Mouse (Mus musculus) embryonic facial prominence, embryonic 13.5 days (tissue): ENCODE results near the gene Thbs3. TPM values are rescaled to one million over a fixed set of nuclear protein-coding genes. Genes with fewer than 3 reads are reported as not detected.

Experiments used
- ATAC-seq: fragments of 200-750 bp; cut with Nextera tagmentation; 2 replicates; pipeline ENCODE4 v1.8.0; 2017; ENCODE audit warnings: low read depth; ENCODE audit not compliant: insufficient number of reproducible peaks, insufficient read depth, low FRiP score, low TSS enrichment
- H3K27ac ChIP-seq: fragments of 300-500 bp; sonication (generic); 2 replicates; pipeline ENCODE4 v1.5.1; 2015; ENCODE audit warnings: moderate library complexity, mild to moderate bottlenecking, inconsistent platforms
- H3K27me3 ChIP-seq: fragments of 300-500 bp; sonication (generic); 2 replicates; pipeline ENCODE4 v1.6.1; 2015; ENCODE audit warnings: mild to moderate bottlenecking, inconsistent platforms
- H3K36me3 ChIP-seq: fragments of 300-500 bp; sonication (generic); 2 replicates; pipeline ENCODE4 v1.6.1; 2015; ENCODE audit warnings: mild to moderate bottlenecking, inconsistent platforms
- H3K4me1 ChIP-seq: fragments of 300-500 bp; sonication (generic); 2 replicates; pipeline ENCODE4 v1.6.1; 2015; ENCODE audit warnings: inconsistent platforms
- H3K4me2 ChIP-seq: fragments of 300-500 bp; sonication (generic); 2 replicates; pipeline ENCODE4 v1.6.1; 2015; ENCODE audit warnings: moderate library complexity, mild to moderate bottlenecking, inconsistent platforms
- H3K4me3 ChIP-seq: fragments of 300-500 bp; sonication (generic); 2 replicates; pipeline ENCODE4 v1.5.1; 2015; ENCODE audit warnings: mild to moderate bottlenecking, inconsistent platforms
- H3K9ac ChIP-seq: fragments of 300-500 bp; sonication (generic); 2 replicates; pipeline ENCODE4 v1.6.1; 2015; ENCODE audit warnings: mild to moderate bottlenecking, inconsistent platforms
- H3K9me3 ChIP-seq: fragments of 300-500 bp; sonication (generic); 2 replicates; pipeline ENCODE4 v1.6.1; 2016; ENCODE audit warnings: inconsistent platforms
- WGBS: fragments of 180-500 bp; shearing (Covaris S2); methylation state at CpG from one replicate; pipeline ENCODE4 v1.1.7; 2015; ENCODE audit warnings: mixed read lengths; 5-methylcytosine and 5-hydroxymethylcytosine counted together
- microRNA counts: library from miRNA; unstranded; fragments of <30 nt; microRNA quantifications from one replicate; lab custom pipeline; 2016
- microRNA-seq: library from miRNA; unstranded; fragments of <30 nt; microRNA quantifications from one replicate; pipeline ENCODE4, GENCODE M21; 2016
- polyA plus RNA-seq: library from polyadenylated mRNA; unstranded; fragments of >200 nt; fragmentation: Nextera tagmentation; extraction: Ambion mirVana; gene quantifications from 2 replicates; pipeline ENCODE4 v1.2.1, GENCODE M21; 2015

The Thbs3 gene
- polyA plus RNA-seq, 1 experiment from 2014 or later = 42.0 TPM

GRCm38 (mm10) chr3:89260211-89260610, 45.2 kb downstream of the Thbs3 start:
- 78% methylated on average over 3 of the region's 3 CpGs for WGBS
- no peaks in the 10 kb centered on the region for H3K9me3 ChIP-seq
- no peak overlapping the region for H3K4me2 ChIP-seq
- no peak for ATAC-seq
- H3K36me3 ChIP-seq = no peaks in the 10 kb centered on the region
- H3K9ac ChIP-seq = no peak overlapping the region
- no peak overlapping the region for H3K27ac ChIP-seq
- no peak overlapping the region for H3K4me3 ChIP-seq
- 0 out of 2 replicates have a peak, but pooled peaks cover 3% of the 10 kb centered on the region for H3K4me1 ChIP-seq
- H3K27me3 ChIP-seq = no peaks in the 10 kb centered on the region

GRCm38 (mm10) chr3:89262417-89262816, 47.4 kb downstream of the Thbs3 start:
- Histone ChIP-seq H3K27me3 (no peaks in the 10 kb centered on the region), H3K9ac (no peak overlapping the region), H3K4me2 (no peak overlapping the region), H3K4me3 (no peak overlapping the region), H3K27ac (no peak overlapping the region), H3K36me3 (no peaks in the 10 kb centered on the region), H3K9me3 (no peaks in the 10 kb centered on the region), H3K4me1 (peaks cover 13% of the 10 kb centered on the region)
- no peak for ATAC-seq
- 74% methylated on average over 10 of the region's 10 CpGs for WGBS

DNA sequence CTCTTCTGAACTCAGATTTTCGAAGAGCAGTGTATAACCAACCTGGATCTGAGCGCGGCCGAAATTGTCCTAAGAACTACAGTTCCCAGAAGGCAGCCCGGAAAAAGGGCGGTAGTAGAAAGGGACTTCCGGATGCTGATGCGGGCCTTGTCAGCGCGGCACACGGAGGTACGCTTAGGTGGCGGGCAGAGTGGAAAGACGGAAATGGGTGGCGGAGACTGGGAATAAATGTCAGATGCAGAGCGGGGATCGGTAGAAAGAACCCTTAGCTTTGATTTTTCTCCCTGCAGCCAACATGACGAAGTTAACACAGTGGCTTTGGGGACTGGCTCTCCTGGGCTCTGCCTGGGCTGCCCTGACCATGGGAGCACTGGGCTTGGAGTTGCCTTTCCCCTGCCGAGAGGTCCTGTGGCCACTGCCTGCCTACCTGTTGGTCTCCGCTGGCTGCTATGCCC, 51.5 kb downstream of the Thbs3 start:
- ATAC-seq = peak; percentile 57; the same call in 1 of the 2 replicates
- H3K27ac ChIP-seq = peak overlapping the region; percentile 77
- peaks cover 43% of the 10 kb centered on the region for H3K4me1 ChIP-seq
- peak overlapping the region; percentile 88 for H3K9ac ChIP-seq
- WGBS = under 1% methylated on average over 20 of the region's 20 CpGs
- H3K9me3 ChIP-seq = no peaks in the 10 kb centered on the region
- no peaks in the 10 kb centered on the region for H3K36me3 ChIP-seq
- H3K27me3 ChIP-seq = no peaks in the 10 kb centered on the region
- H3K4me2 ChIP-seq = peak overlapping the region; percentile 84
- peak overlapping the region; percentile 69 for H3K4me3 ChIP-seq

DNA sequence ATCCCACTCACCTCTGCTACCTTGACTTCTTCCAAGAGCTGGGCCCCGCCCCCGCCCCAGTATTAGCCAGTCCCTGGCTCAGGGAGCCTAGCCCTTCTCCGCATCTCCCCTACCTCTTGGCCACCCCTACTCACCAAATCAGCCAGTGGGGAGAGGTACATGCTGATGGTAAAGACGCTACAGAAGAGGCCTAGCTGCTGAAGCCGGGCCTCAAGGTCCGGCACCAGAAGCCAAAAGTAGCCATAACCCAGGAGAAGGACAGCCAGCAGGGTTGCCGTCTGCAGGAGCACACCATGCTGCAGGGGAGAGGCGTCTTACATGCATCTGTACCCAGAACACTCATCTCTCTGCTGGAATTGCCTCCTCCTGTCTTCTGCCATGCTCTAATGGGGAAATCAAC, 53.9 kb downstream of the Thbs3 start:
- H3K4me1 ChIP-seq = peaks cover 43% of the 10 kb centered on the region
- ATAC-seq = no peak
- H3K4me2 ChIP-seq = peak overlapping the region; percentile 78
- H3K36me3 ChIP-seq = peaks cover 17% of the 10 kb centered on the region
- no peaks in the 10 kb centered on the region for H3K9me3 ChIP-seq
- peak overlapping the region; percentile 83; the same call in 1 of the 2 replicates for H3K9ac ChIP-seq
- WGBS = 51% methylated on average over 8 of the region's 8 CpGs
- no peak overlapping the region; the same call in 1 of the 2 replicates for H3K27ac ChIP-seq
- H3K27me3 ChIP-seq = no peaks in the 10 kb centered on the region
- H3K4me3 ChIP-seq = peak overlapping the region; percentile 59; the same call in 1 of the 2 replicates

- WGBS = 3% methylated on average over 39 of the region's 39 CpGs
- peak within 1 kb of the TSS; percentile 88 for H3K27ac ChIP-seq
- H3K4me2 ChIP-seq = peak within 1 kb of the TSS; percentile 78
- no peaks in the 10 kb centered on the region for H3K9me3 ChIP-seq
- peak; percentile 38 for ATAC-seq
- H3K27me3 ChIP-seq = no peaks in the 10 kb centered on the region
- H3K4me1 ChIP-seq = peaks cover 43% of the 10 kb centered on the region
- H3K4me3 ChIP-seq = peak within 1 kb of the TSS; percentile 59
- peak within 1 kb of the TSS; percentile 83 for H3K9ac ChIP-seq
- peaks cover 25% of the 10 kb centered on the region for H3K36me3 ChIP-seq
These were observed 55.2 kb downstream of the Thbs3 start, which contains the start of gene Slc50a1 for GRCm38 (mm10) chr3:89270051-89270755. Gene Slc50a1 (minus strand): TSS chr3:89270570.

- Histone ChIP-seq H3K9ac (peak overlapping the region; percentile 83), H3K27ac (peak overlapping the region; percentile 88), H3K4me1 (peaks cover 41% of the 10 kb centered on the region), H3K27me3 (no peaks in the 10 kb centered on the region), H3K36me3 (peaks cover 31% of the 10 kb centered on the region), H3K4me3 (peak overlapping the region; percentile 59), H3K4me2 (peak overlapping the region; percentile 78), H3K9me3 (no peaks in the 10 kb centered on the region)
- ATAC-seq = no peak
- 69% methylated on average over 6 of the region's 6 CpGs for WGBS
These were observed 55.9 kb downstream of the Thbs3 start for GRCm38 (mm10) chr3:89270891-89271290.

GRCm38 (mm10) chr3:89271760-89272159, 56.8 kb downstream of the Thbs3 start:
- Histone ChIP-seq H3K4me1 (peaks cover 46% of the 10 kb centered on the region), H3K27ac (no peak overlapping the region), H3K36me3 (peaks cover 34% of the 10 kb centered on the region), H3K9me3 (no peaks in the 10 kb centered on the region), H3K4me2 (no peak overlapping the region), H3K27me3 (no peaks in the 10 kb centered on the region), H3K9ac (no peak overlapping the region), H3K4me3 (no peak overlapping the region)
- 59% methylated on average over 6 of the region's 6 CpGs for whole genome bisulfite sequencing
- no peak for ATAC-seq

- H3K27ac ChIP-seq = no peak overlapping the region
- H3K4me2 ChIP-seq = peak overlapping the region; percentile 95; the same call in 1 of the 2 replicates
- H3K27me3 ChIP-seq = peaks cover 11% of the 10 kb centered on the region
- H3K9ac ChIP-seq = no peak overlapping the region
- peaks cover 34% of the 10 kb centered on the region for H3K36me3 ChIP-seq
- H3K4me3 ChIP-seq = no peak overlapping the region
- WGBS = 90% methylated on average over 13 of the region's 13 CpGs
- ATAC-seq = no peak
- H3K9me3 ChIP-seq = no peaks in the 10 kb centered on the region
- peaks cover 46% of the 10 kb centered on the region for H3K4me1 ChIP-seq
These were observed 61.1 kb downstream of the Thbs3 start for GRCm38 (mm10) chr3:89276061-89276460.

MicroRNAs within 50 kb of the gene (microRNA counts, 519-probe panel; counts per million panel counts)
- microRNA mmu-miR-92b (lab: Ali Mortazavi, UCI) = 236 counts per million, percentile 44 among the panel's probes with 10 or more counts

Small RNAs within 50 kb of the gene (microRNA-seq; reads per million reads assigned to microRNA genes)
- gene Mir92b = 504 reads per million, percentile 71 among the genes with 10 or more reads in this experiment

Other genes with a start within 250 kb of the Thbs3 start
- gene Rusc1, start 121.9 kb upstream of the Thbs3 start, polyA plus RNA-seq = 23.3 and 25.0 TPM in 2 replicates
- not detected in 2 replicates for gene Gm43738, start 114.1 kb upstream of the Thbs3 start, polyA plus RNA-seq
- 193 and 231 TPM in 2 replicates for gene Fdps, start 113.2 kb upstream of the Thbs3 start, polyA plus RNA-seq
- 2.0 TPM in 1 of 2 replicates, not detected in the other for gene Pklr, start 79.0 kb upstream of the Thbs3 start, polyA plus RNA-seq
- gene Hcn3, start 55.0 kb upstream of the Thbs3 start, polyA plus RNA-seq = 3.6 and 4.3 TPM in 2 replicates
- gene Clk2, start 50.4 kb upstream of the Thbs3 start, polyA plus RNA-seq = 39.9 and 41.8 TPM in 2 replicates
- gene Scamp3, start 37.7 kb upstream of the Thbs3 start, polyA plus RNA-seq = 115 and 125 TPM in 2 replicates
- gene Fam189b, start 32.0 kb upstream of the Thbs3 start, polyA plus RNA-seq = 31.5 and 32.6 TPM in 2 replicates
- 34.7 TPM in 2 replicates for gene Gba, start 12.3 kb upstream of the Thbs3 start, polyA plus RNA-seq
- gene Mtx1, start 11.9 kb downstream of the Thbs3 start, polyA plus RNA-seq = 182 and 212 TPM in 2 replicates
- 1.5 and 1.6 TPM in 2 replicates for gene Muc1, start 13.9 kb downstream of the Thbs3 start, polyA plus RNA-seq
- gene Krtcap2, start 30.8 kb downstream of the Thbs3 start, polyA plus RNA-seq = 300 and 361 TPM in 2 replicates
- gene Trim46, start 31.1 kb downstream of the Thbs3 start, polyA plus RNA-seq = 7.0 and 9.7 TPM in 2 replicates
- 120 and 147 TPM in 2 replicates for gene Dpm3, start 44.2 kb downstream of the Thbs3 start, polyA plus RNA-seq
- gene Slc50a1, start 55.4 kb downstream of the Thbs3 start, polyA plus RNA-seq = 67.4 and 68.6 TPM in 2 replicates
- 40.7 and 43.1 TPM in 2 replicates for gene Efna1, start 66.0 kb downstream of the Thbs3 start, polyA plus RNA-seq
- 22.6 and 26.6 TPM in 2 replicates for gene Efna3, start 107.8 kb downstream of the Thbs3 start, polyA plus RNA-seq
- gene Efna4, start 122.8 kb downstream of the Thbs3 start, polyA plus RNA-seq = 46.5 and 50.1 TPM in 2 replicates
- 50.8 and 52.6 TPM in 2 replicates for gene Adam15, start 134.8 kb downstream of the Thbs3 start, polyA plus RNA-seq
- 0.18 and 0.38 TPM in 2 replicates for gene Dcst2, start 146.8 kb downstream of the Thbs3 start, polyA plus RNA-seq
- 0.44 and 0.85 TPM in 2 replicates for gene Dcst1, start 150.1 kb downstream of the Thbs3 start, polyA plus RNA-seq
- gene Zbtb7b, start 179.6 kb downstream of the Thbs3 start, polyA plus RNA-seq = 1.7 and 2.1 TPM in 2 replicates
- gene Lenep, start 187.6 kb downstream of the Thbs3 start, polyA plus RNA-seq = not detected in 2 replicates
- 29.4 and 29.5 TPM in 2 replicates for gene Flad1, start 196.7 kb downstream of the Thbs3 start, polyA plus RNA-seq
- 513 and 525 TPM in 2 replicates for gene Cks1b, start 203.2 kb downstream of the Thbs3 start, polyA plus RNA-seq
- gene Shc1, start 203.3 kb downstream of the Thbs3 start, polyA plus RNA-seq = 91.4 and 93.3 TPM in 2 replicates
- 47.8 and 50.5 TPM in 2 replicates for gene Pygo2, start 215.0 kb downstream of the Thbs3 start, polyA plus RNA-seq
- 25.2 and 27.7 TPM in 2 replicates for gene Pbxip1, start 221.5 kb downstream of the Thbs3 start, polyA plus RNA-seq
- gene Pmvk, start 239.4 kb downstream of the Thbs3 start, polyA plus RNA-seq = 49.3 and 57.5 TPM in 2 replicates